Mouse (Mus musculus) brain, adult 2 months (tissue): ENCODE measurements at regions not wholly inside any gene's neighbourhood (a gene's known extent, or its start where the extent isn't known, plus 50 kb on each side); places are given as distances from the start of the nearest gene placed in this dataset.

Experiments used
- DNase-seq: peaks from one replicate; pipeline ENCODE4 v3.0.0; 2011; ENCODE audit warnings: low read depth, low spot score

- peak; percentile 4 for DNase-seq
These were observed 113.7 kb upstream of the Lsm14a start for GRCm38 (mm10) chr7:34506816-34507215.

GRCm38 (mm10) chr7:34493892-34494291 is 100.8 kb upstream of the Lsm14a start:
- DNase-seq, result peak; percentile 21

- DNase-seq, result no peak
These were observed 91.9 kb upstream of the Lsm14a start for GRCm38 (mm10) chr7:34484908-34485598.

- DNase-seq, result no peak
These were observed 90.3 kb upstream of the Lsm14a start for GRCm38 (mm10) chr7:34483368-34483767.

- DNase-seq, result no peak
These were observed 87.7 kb upstream of the Lsm14a start for GRCm38 (mm10) chr7:34480771-34481170.

GRCm38 (mm10) chr7:34471003-34471402 is 77.9 kb upstream of the Lsm14a start:
- no peak for DNase-seq

- peak; percentile 35 for DNase-seq
These were observed 69.0 kb upstream of the Lsm14a start for GRCm38 (mm10) chr7:34462069-34462468.

- DNase-seq, result no peak
These were observed 66.8 kb upstream of the Lsm14a start for GRCm38 (mm10) chr7:34459834-34460495.

- no peak for DNase-seq
These were observed 65.7 kb upstream of the Lsm14a start for GRCm38 (mm10) chr7:34458851-34459250.

- peak; percentile 7 for DNase-seq
These were observed 55.2 kb upstream of the Lsm14a start for GRCm38 (mm10) chr7:34448364-34448763.

GRCm38 (mm10) chr7:34444263-34444662 is 51.1 kb upstream of the Lsm14a start:
- DNase-seq, result peak; percentile 2
